Mouse (Mus musculus): ENCODE measurements around the gene Cyp2j5. TPM values are rescaled to one million over a fixed set of nuclear protein-coding genes. Genes with fewer than 3 reads are reported as not detected.
A peak's percentile ranks its signal among the peaks of the same experiment; 100 is the strongest.

Gene Cyp2j5
- total RNA-seq (2021), result not detected
- long read RNA-seq, experiment 1, result 0 reads
- long read RNA-seq, experiment 2, result 0 reads

GRCm38 (mm10) chr4:96663991-96664390, at the start of gene Cyp2j5:
Cyp2j5 (minus strand) TSS chr4:96664154.
- intact Hi-C loops (cut with DNase I), result no loop called here
- no peak for TF ChIP-seq CTCF (IDR thresholded peaks at IDR 0.05)
- no peak within 1 kb of the TSS for H3K4me3 ChIP-seq
- no peak within 1 kb of the TSS for H3K27ac ChIP-seq
- DNase-seq, result no peak

DNA sequence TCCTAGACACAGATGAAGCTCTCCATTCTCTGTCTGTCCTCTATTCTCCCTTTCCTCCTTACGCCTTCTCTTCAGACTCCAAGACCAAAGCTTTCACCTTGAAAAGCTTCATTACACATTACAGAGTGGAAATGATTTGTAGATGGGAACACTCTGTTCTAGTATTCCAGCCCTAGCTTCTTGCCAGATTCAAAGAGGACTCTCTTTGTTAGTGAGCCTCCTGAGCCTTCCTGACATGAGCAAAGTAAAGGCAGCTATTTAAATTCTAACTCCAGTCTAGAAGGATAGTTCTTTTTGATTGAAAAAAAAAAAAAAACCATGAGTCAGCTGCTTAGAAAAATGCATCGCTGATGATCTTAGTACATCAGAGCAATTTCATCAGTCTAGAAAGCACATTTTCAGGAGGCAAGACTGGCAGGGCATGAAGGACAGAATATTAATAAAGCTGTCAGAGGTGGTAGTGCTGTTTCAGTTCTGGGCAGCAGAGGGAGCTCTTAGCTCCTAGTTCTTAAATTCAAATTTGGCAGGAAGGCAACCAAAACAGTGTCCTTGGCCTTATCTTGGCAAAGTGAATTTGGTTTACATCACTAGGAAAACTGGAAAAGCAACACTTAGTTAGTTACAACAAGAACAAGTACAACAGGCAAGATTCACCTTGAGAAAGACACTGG, 41.5 kb upstream of the Cyp2j5 start:
- H3K27ac ChIP-seq, result no peak overlapping the region
- intact Hi-C loops (cut with DNase I), result no loop called here
- no peak overlapping the region for H3K4me3 ChIP-seq
- peak; percentile 81 for TF ChIP-seq CTCF (IDR thresholded peaks at IDR 0.05)
- DNase-seq, result peak; percentile 42

DNA sequence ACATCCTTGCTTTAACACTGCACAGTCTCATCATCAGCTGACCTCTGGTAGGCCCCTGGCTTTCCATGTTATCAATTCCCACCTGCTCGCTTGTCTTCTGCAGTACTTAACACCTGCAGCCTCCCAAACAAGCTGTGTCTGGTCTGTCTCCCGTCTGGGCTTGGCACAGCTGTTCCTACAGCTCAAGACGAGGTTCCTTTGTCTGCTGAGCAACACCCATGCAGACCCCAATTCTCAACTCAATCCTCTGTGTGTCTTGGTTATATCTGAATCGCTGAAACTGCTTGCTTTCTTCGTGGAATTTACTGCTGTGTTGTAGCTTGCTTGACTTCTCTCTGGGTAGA, 34.2 kb upstream of the Cyp2j5 start:
- Histone ChIP-seq H3K4me3 (no peak overlapping the region), H3K27ac (no peak overlapping the region)
- TF ChIP-seq CTCF (IDR thresholded peaks at IDR 0.05), result no peak
- no peak for DNase-seq
- intact Hi-C loops (cut with DNase I), result loop anchor here (5.0 kb wide), 1 partner anchor 1044 kb away; no protein-coding TSS in a partner anchor

DNA sequence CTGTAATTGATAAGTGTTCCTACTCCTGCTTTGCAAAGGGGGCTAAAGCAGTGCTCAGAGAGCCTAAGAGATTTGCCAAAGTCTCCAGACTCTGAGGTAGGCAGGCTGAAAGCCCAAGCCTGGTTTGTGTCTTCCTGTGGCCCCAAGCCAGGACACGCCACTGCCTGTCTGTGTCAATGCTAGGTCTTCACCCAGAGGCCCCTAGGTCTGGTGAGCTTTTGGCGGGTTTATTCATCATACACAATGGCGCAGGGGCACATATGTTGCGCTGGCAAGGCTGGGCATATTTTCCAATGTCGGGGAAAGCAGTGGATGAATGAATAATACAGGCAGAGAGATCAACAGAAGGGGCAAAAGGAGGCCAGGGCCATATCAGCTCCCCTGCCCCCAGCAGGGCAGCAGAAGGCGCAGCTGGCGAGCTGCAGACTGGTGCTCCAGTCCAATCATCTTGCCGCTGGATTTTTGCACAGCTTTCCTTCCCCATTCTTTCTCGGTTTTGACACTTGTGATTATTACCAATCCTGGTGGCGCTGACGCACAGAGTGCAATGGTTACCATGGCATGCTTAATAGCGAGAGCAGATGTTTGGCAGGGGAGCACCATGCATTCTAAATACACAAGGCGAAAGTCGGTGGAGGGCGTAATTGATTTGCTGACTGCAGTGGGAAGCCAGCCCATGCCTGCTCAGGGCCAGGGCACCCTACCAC, 33.7 kb upstream of the Cyp2j5 start:
- Histone ChIP-seq H3K4me3 (no peak overlapping the region), H3K27ac (no peak overlapping the region; the same call in 1 of the 2 replicates)
- peak; percentile 19 for DNase-seq
- intact Hi-C loops (cut with DNase I), result loop anchor here (5.0 kb wide), 1 partner anchor 1045 kb away; no protein-coding TSS in a partner anchor
- no peak for TF ChIP-seq CTCF (IDR thresholded peaks at IDR 0.05)

DNA sequence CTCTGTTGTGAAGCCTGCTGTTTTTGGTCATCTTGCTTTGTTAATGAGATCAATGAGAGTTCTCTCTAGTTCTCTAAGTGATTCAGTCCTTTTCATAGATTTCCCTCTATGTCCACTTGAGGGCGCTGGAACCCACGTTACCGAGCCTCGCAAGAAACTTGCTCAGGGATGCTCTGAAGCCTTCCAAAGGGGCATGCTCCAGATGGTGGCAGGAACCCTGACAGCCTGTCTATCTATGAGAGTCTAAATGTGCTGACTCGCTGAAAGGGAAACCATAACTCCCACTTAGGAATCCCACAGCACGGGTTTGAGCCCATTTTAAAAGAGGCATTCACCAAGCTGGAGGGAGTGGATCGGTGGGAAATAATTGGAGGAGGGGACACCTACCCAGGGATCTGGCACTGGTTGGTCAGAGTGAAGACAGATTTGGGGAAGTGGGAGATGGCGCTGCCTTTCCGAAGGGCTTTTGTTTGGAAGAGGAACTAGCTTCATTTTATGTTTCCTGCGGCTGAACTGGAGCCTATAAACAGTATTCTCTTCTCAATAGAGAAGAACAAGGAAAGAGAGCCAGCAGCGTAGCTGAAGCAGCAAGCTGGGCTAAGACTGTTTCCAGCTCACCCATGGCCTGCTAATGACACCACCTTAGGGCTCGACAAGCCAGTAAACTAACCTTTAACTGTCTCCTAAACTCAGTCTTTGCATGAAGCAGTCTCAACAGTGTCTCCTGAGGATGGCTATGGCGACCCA, 32.8 kb upstream of the Cyp2j5 start:
- DNase-seq, result peak; percentile 48
- Histone ChIP-seq H3K4me3 (no peak overlapping the region), H3K27ac (no peak overlapping the region)
- TF ChIP-seq CTCF (IDR thresholded peaks at IDR 0.05), result peak; percentile 65
- intact Hi-C loops (cut with DNase I), result loop anchor here (5.0 kb wide), 1 partner anchor 1046 kb away; no protein-coding TSS in a partner anchor

- no peak for DNase-seq
- Histone ChIP-seq H3K4me3 (no peak overlapping the region), H3K27ac (no peak overlapping the region)
- intact Hi-C loops (cut with DNase I), result loop anchor here (10.0 kb wide), 1 partner anchor 413 kb away; no protein-coding TSS in a partner anchor
- no peak for TF ChIP-seq CTCF (IDR thresholded peaks at IDR 0.05)
Observed at GRCm38 (mm10) chr4:96687358-96687803, 23.4 kb upstream of the Cyp2j5 start.

- no peak for DNase-seq
- intact Hi-C loops (cut with DNase I), result loop anchor here (10.0 kb wide), 1 partner anchor 409 kb away; no protein-coding TSS in a partner anchor
- no peak overlapping the region for H3K27ac ChIP-seq
- TF ChIP-seq CTCF (IDR thresholded peaks at IDR 0.05), result peak; percentile 61
- H3K4me3 ChIP-seq, result no peak overlapping the region
Observed at GRCm38 (mm10) chr4:96683474-96683873, 19.5 kb upstream of the Cyp2j5 start.

DNA sequence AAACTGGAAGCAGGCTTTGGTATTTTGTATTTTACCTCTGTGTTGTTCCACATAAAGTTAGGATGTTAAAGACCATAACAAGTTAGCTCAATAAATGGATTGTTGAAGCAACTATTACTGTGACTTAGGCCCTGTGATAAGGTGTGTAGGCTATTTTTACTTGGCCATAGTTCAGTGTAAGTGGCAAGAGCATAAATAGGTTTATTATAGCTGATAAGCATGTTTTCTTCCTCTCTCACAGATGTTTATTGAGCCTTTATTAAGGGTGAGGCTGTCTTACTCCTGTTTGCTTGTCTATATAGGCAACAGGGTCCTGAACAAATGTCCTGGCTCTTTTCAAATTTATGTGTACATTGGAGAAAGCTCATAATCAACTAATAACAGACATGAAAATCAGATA, 17.0 kb upstream of the Cyp2j5 start:
- no peak for DNase-seq
- intact Hi-C loops (cut with DNase I), result loop anchor here (10.0 kb wide), 1 partner anchor 406 kb away; no protein-coding TSS in a partner anchor
- Histone ChIP-seq H3K27ac (no peak overlapping the region), H3K4me3 (no peak overlapping the region)
- TF ChIP-seq CTCF (IDR thresholded peaks at IDR 0.05), result no peak

DNA sequence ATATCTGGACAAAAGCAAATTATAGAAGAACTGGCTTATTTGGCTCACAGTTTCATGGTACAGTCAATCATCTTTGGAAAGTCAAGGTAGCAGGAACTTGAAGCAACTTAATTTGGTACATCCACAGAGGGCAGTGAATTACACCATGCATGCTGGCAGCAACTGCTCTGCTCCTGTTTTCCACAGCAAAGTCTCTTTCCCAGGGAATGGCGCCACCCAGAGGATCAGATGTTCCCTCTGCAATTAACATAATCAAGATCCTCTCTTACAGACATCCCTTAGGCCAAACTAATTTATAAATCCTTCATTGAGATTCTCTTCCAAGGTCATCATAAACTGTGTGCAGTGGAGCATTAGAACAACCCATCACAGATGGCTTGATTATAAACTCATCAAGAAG, 16.3 kb upstream of the Cyp2j5 start:
- DNase-seq, result peak; percentile 38
- peak; percentile 36; the same call in 1 of the 2 replicates for TF ChIP-seq CTCF (IDR thresholded peaks at IDR 0.05)
- Histone ChIP-seq H3K27ac (no peak overlapping the region), H3K4me3 (no peak overlapping the region)
- intact Hi-C loops (cut with DNase I), result loop anchor here (10.0 kb wide), 1 partner anchor 405 kb away; no protein-coding TSS in a partner anchor

DNA sequence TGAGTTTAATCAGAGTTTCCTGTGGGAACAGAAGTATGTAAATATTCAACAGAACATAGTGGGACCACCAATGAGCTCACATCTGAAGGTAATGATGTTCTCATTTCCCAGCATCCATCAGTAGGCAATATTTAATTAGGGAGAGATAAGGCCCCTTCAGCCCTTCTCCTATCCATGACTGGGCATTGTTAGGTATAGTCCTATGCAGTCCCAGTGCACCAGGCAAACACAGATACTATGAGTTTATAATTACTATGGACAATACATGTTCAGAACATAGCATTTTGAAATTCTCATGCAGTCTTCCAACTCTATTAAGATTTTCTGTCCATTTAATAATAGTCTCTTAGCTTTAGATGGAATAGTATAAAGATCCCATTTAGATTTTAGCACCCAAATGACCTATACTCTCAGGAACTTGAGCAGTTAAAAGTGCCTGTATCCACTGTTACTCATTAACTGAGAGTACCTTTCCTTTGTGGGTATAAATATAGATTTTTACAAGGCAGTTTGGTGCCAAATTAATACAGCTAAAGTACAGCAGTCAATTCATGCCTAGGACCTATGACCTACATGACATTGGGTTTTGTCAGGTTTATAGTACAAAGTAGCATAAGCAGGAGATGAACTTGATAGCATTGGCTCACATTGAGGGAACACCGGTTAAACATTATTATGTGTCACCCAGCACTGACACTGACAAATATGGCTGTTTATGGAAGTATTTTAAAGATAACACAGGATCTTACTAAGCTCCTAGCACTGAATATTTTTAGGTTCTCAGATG, 907 bp upstream of the Cyp2j5 start:
- intact Hi-C loops (cut with DNase I), result no loop called here
- H3K27ac ChIP-seq, result no peak overlapping the region
- DNase-seq, result no peak
- H3K4me3 ChIP-seq, result no peak overlapping the region
- TF ChIP-seq CTCF (IDR thresholded peaks at IDR 0.05), result no peak

DNA sequence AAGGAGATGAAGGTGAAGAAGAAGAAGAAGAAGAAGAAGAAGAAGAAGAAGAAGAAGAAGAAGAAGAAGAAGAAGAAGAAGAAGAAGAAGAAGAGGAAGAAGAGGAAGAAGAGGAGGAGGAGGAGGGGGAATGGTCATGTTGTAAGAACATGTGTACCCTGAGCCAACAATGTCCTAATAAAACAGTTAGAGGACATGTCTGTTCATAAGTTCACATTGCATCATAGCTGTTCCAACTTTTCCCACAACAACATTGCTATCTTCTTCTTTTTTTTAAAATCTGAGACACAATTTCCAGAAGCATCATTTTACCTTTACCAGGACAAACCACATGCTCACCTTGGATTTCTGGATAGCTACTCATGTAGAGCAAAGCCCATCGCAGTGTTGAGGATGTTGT, 28.5 kb downstream of the Cyp2j5 start:
- TF ChIP-seq CTCF (IDR thresholded peaks at IDR 0.05), result no peak
- no peak overlapping the region for H3K4me3 ChIP-seq
- DNase-seq, result no peak
- no peak overlapping the region for H3K27ac ChIP-seq
- intact Hi-C loops (cut with DNase I), result no loop called here

DNA sequence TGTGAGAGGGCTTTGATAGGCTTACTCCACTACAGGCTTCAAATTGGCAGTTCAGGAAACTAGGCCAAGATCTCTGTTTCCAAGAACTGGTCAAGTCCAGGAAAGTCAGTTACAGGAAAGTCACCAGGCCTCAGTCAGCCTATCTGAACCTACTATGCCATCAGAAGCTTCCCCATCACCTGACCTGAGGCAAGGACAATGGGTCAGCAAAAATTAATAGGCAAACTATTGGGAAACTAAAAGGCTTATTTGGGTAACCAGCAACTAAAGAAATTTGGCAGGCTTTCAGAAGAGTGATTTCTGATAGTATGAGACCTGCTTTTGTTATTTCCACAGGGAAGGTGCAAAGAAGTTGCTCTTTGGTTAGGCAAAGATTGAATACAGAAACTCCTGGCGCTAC, 41.5 kb downstream of the Cyp2j5 start:
- DNase-seq, result no peak
- no peak for TF ChIP-seq CTCF (IDR thresholded peaks at IDR 0.05)
- Histone ChIP-seq H3K27ac (no peak overlapping the region), H3K4me3 (no peak overlapping the region)
- intact Hi-C loops (cut with DNase I), result no loop called here

Data from gastrocnemius, adult 2 months (tissue).